Mouse (Mus musculus) neural tube, embryonic 12.5 days (tissue): ENCODE measurements around the gene Nle1. TPM values are rescaled to one million over a fixed set of nuclear protein-coding genes. Genes with fewer than 3 reads are reported as not detected.
A peak's percentile ranks its signal among the peaks of the same experiment; 100 is the strongest.

Experiments used
- ATAC-seq: fragments of 200-750 bp; cut with Nextera tagmentation; 2 replicates; pipeline ENCODE4 v1.8.0; 2017; ENCODE audit warnings: low read depth, mild to moderate bottlenecking, moderate TSS enrichment, moderate library complexity; ENCODE audit not compliant: low FRiP score
- H3K27ac ChIP-seq: fragments of 300-500 bp; sonication (generic); 2 replicates; pipeline ENCODE4 v1.5.1; 2016
- H3K27me3 ChIP-seq: fragments of 300-500 bp; sonication (generic); replicated peaks from 2 replicates; pipeline ENCODE4 v1.6.1; 2016; ENCODE audit warnings: mild to moderate bottlenecking
- H3K36me3 ChIP-seq: fragments of 300-500 bp; sonication (generic); 2 replicates; pipeline ENCODE4 v1.6.1; 2016; ENCODE audit warnings: mild to moderate bottlenecking
- H3K4me1 ChIP-seq: fragments of 300-500 bp; sonication (generic); 2 replicates; pipeline ENCODE4 v1.6.1; 2016
- H3K4me2 ChIP-seq: fragments of 300-500 bp; sonication (generic); replicated peaks from 2 replicates; pipeline ENCODE4 v1.6.1; 2016; ENCODE audit warnings: mild to moderate bottlenecking
- H3K4me3 ChIP-seq: fragments of 300-500 bp; sonication (generic); 2 replicates; pipeline ENCODE4 v1.5.1; 2016
- H3K9ac ChIP-seq: fragments of 300-500 bp; sonication (generic); 2 replicates; pipeline ENCODE4 v1.6.1; 2016; ENCODE audit warnings: mild to moderate bottlenecking
- H3K9me3 ChIP-seq: fragments of 300-500 bp; sonication (generic); 2 replicates; pipeline ENCODE4 v1.6.1; 2016; ENCODE audit warnings: mild to moderate bottlenecking
- WGBS: fragments of 180-500 bp; shearing (Covaris S2); methylation state at CpG from one replicate; pipeline ENCODE4 v1.1.7; 2016; 5-methylcytosine and 5-hydroxymethylcytosine counted together
- polyA plus RNA-seq: library from polyadenylated mRNA; unstranded; fragments of >200 nt; fragmentation: Nextera tagmentation; extraction: Ambion mirVana; gene quantifications from 2 replicates; pipeline ENCODE4 v1.2.1, GENCODE M21; 2016

Gene Nle1
- polyA plus RNA-seq, 1 experiment from 2014 or later, result 31.5 TPM

GRCm38 (mm10) chr11:82877726-82878344 is 30.4 kb downstream of the Nle1 start:
- peaks cover 6% of the 10 kb centered on the region; the same call in 1 of the 2 replicates for H3K36me3 ChIP-seq
- H3K9ac ChIP-seq, result no peak overlapping the region
- no peaks in the 10 kb centered on the region for H3K27me3 ChIP-seq
- no peak overlapping the region for H3K4me3 ChIP-seq
- no peaks in the 10 kb centered on the region for H3K4me1 ChIP-seq
- ATAC-seq, result no peak
- no peak overlapping the region for H3K27ac ChIP-seq
- WGBS, result 68% methylated on average over 7 of the region's 7 CpGs
- no peak overlapping the region for H3K4me2 ChIP-seq
- no peaks in the 10 kb centered on the region for H3K9me3 ChIP-seq

GRCm38 (mm10) chr11:82875631-82876030 is 32.6 kb downstream of the Nle1 start:
- H3K9me3 ChIP-seq, result no peaks in the 10 kb centered on the region
- H3K4me1 ChIP-seq, result peaks cover under 1% of the 10 kb centered on the region; the same call in 1 of the 2 replicates
- H3K27me3 ChIP-seq, result no peaks in the 10 kb centered on the region
- peaks cover 6% of the 10 kb centered on the region; the same call in 1 of the 2 replicates for H3K36me3 ChIP-seq
- H3K4me2 ChIP-seq, result no peak overlapping the region
- no peak overlapping the region for H3K27ac ChIP-seq
- WGBS, result 92% methylated on average over 5 of the region's 5 CpGs
- no peak overlapping the region for H3K9ac ChIP-seq
- ATAC-seq, result no peak
- no peak overlapping the region for H3K4me3 ChIP-seq

GRCm38 (mm10) chr11:82874924-82875323 is 33.3 kb downstream of the Nle1 start:
- H3K27me3 ChIP-seq, result no peaks in the 10 kb centered on the region

GRCm38 (mm10) chr11:82871031-82871446 is 37.2 kb downstream of the Nle1 start, which contains the start of gene Rffl:
Gene Rffl, minus strand, starts transcription at chr11:82871210.
- peak; percentile 95 for ATAC-seq
- Histone ChIP-seq H3K4me1 (peaks cover 5% of the 10 kb centered on the region; the same call in 1 of the 2 replicates), H3K9ac (peak within 1 kb of the TSS; percentile 75), H3K27me3 (no peaks in the 10 kb centered on the region), H3K36me3 (no peaks in the 10 kb centered on the region), H3K4me2 (peak within 1 kb of the TSS; percentile 92), H3K4me3 (peak within 1 kb of the TSS; percentile 76), H3K9me3 (no peaks in the 10 kb centered on the region), H3K27ac (peak within 1 kb of the TSS; percentile 46; the same call in 1 of the 2 replicates)
- WGBS, result under 1% methylated on average over 43 of the region's 43 CpGs

More at GRCm38 (mm10) chr11:82874924-82875323, 33.3 kb downstream of the Nle1 start:
- Histone ChIP-seq H3K4me2 (no peak overlapping the region), H3K27ac (no peak overlapping the region), H3K36me3 (peaks cover 6% of the 10 kb centered on the region; the same call in 1 of the 2 replicates), H3K4me1 (peaks cover 5% of the 10 kb centered on the region; the same call in 1 of the 2 replicates), H3K9ac (no peak overlapping the region), H3K4me3 (no peak overlapping the region), H3K9me3 (no peaks in the 10 kb centered on the region)
- 78% methylated on average over 5 of the region's 5 CpGs for WGBS
- no peak for ATAC-seq

GRCm38 (mm10) chr11:82870173-82871030 is 37.8 kb downstream of the Nle1 start:
- Histone ChIP-seq H3K36me3 (no peaks in the 10 kb centered on the region), H3K27me3 (no peaks in the 10 kb centered on the region), H3K9me3 (no peaks in the 10 kb centered on the region), H3K27ac (peak overlapping the region; percentile 46; the same call in 1 of the 2 replicates), H3K4me3 (peak overlapping the region; percentile 76), H3K4me1 (peaks cover 5% of the 10 kb centered on the region; the same call in 1 of the 2 replicates), H3K9ac (peak overlapping the region; percentile 75), H3K4me2 (peak overlapping the region; percentile 92)
- ATAC-seq, result peak; percentile 48
- 5% methylated on average over 36 of the region's 36 CpGs for WGBS

GRCm38 (mm10) chr11:82869506-82870172 is 38.6 kb downstream of the Nle1 start:
- no peaks in the 10 kb centered on the region for H3K27me3 ChIP-seq
- H3K4me1 ChIP-seq, result peaks cover 5% of the 10 kb centered on the region; the same call in 1 of the 2 replicates
- peak overlapping the region; percentile 92 for H3K4me2 ChIP-seq
- H3K9ac ChIP-seq, result no peak overlapping the region
- no peak overlapping the region for H3K27ac ChIP-seq
- no peak overlapping the region for H3K4me3 ChIP-seq
- H3K36me3 ChIP-seq, result no peaks in the 10 kb centered on the region
- no peaks in the 10 kb centered on the region for H3K9me3 ChIP-seq
- WGBS, result 80% methylated on average over 9 of the region's 9 CpGs
- no peak for ATAC-seq

GRCm38 (mm10) chr11:82867956-82868355 is 40.3 kb downstream of the Nle1 start:
- WGBS, result 77% methylated on average over 5 of the region's 5 CpGs
- no peaks in the 10 kb centered on the region for H3K27me3 ChIP-seq
- no peaks in the 10 kb centered on the region for H3K36me3 ChIP-seq
- H3K4me3 ChIP-seq, result no peak overlapping the region
- no peak overlapping the region for H3K9ac ChIP-seq
- H3K9me3 ChIP-seq, result no peaks in the 10 kb centered on the region
- H3K4me1 ChIP-seq, result peaks cover 10% of the 10 kb centered on the region
- no peak for ATAC-seq
- H3K4me2 ChIP-seq, result no peak overlapping the region
- no peak overlapping the region for H3K27ac ChIP-seq

GRCm38 (mm10) chr11:82866850-82867564 is 41.2 kb downstream of the Nle1 start:
- no peaks in the 10 kb centered on the region for H3K27me3 ChIP-seq
- H3K4me3 ChIP-seq, result no peak overlapping the region
- no peak overlapping the region for H3K4me2 ChIP-seq
- H3K27ac ChIP-seq, result no peak overlapping the region
- no peak for ATAC-seq
- H3K4me1 ChIP-seq, result peaks cover 10% of the 10 kb centered on the region
- H3K36me3 ChIP-seq, result no peaks in the 10 kb centered on the region
- WGBS, result 28% methylated on average over 7 of the region's 7 CpGs
- H3K9me3 ChIP-seq, result no peaks in the 10 kb centered on the region
- H3K9ac ChIP-seq, result no peak overlapping the region

GRCm38 (mm10) chr11:82865957-82866356 is 42.3 kb downstream of the Nle1 start:
- Histone ChIP-seq H3K9me3 (no peaks in the 10 kb centered on the region), H3K27ac (no peak overlapping the region), H3K4me3 (no peak overlapping the region), H3K4me2 (no peak overlapping the region), H3K27me3 (no peaks in the 10 kb centered on the region), H3K36me3 (no peaks in the 10 kb centered on the region), H3K9ac (no peak overlapping the region), H3K4me1 (peaks cover 10% of the 10 kb centered on the region)
- no peak for ATAC-seq
- WGBS, result 80% methylated on average over 10 of the region's 10 CpGs

- Histone ChIP-seq H3K9ac (no peak overlapping the region), H3K27ac (no peak overlapping the region), H3K4me2 (no peak overlapping the region), H3K36me3 (no peaks in the 10 kb centered on the region), H3K4me1 (peaks cover 5% of the 10 kb centered on the region; the same call in 1 of the 2 replicates), H3K9me3 (no peaks in the 10 kb centered on the region), H3K27me3 (no peaks in the 10 kb centered on the region), H3K4me3 (no peak overlapping the region)
- WGBS, result 50% methylated on average over 4 of the region's 4 CpGs
- ATAC-seq, result no peak
Measured at GRCm38 (mm10) chr11:82863488-82863931, 44.7 kb downstream of the Nle1 start.

- H3K27me3 ChIP-seq, result no peaks in the 10 kb centered on the region
- ATAC-seq, result no peak
- H3K4me1 ChIP-seq, result peaks cover 5% of the 10 kb centered on the region; the same call in 1 of the 2 replicates
- WGBS, result 50% methylated on average over 2 of the region's 2 CpGs
- no peak overlapping the region for H3K4me2 ChIP-seq
- H3K36me3 ChIP-seq, result no peaks in the 10 kb centered on the region
- H3K9me3 ChIP-seq, result no peaks in the 10 kb centered on the region
- no peak overlapping the region for H3K9ac ChIP-seq
- H3K27ac ChIP-seq, result no peak overlapping the region
- no peak overlapping the region for H3K4me3 ChIP-seq
Measured at GRCm38 (mm10) chr11:82863059-82863458, 45.2 kb downstream of the Nle1 start.
